Mouse (Mus musculus) liver (tissue): ENCODE data around the gene Naa40.
A peak's percentile ranks its signal among the peaks of the same experiment; 100 is the strongest.

ENCODE experiments used
- DNase-seq: peaks from one replicate; pipeline ENCODE4 v3.0.0-alpha.2; 2020; ENCODE audit warnings: mixed read lengths

The Naa40 gene

GRCm38 (mm10) chr19:7264766-7265331 lies 23.9 kb upstream of the Naa40 start:
- DNase-seq: no peak

GRCm38 (mm10) chr19:7264088-7264765 lies 23.2 kb upstream of the Naa40 start:
- DNase-seq: peak; percentile 85

- DNase-seq: no peak
Observed at GRCm38 (mm10) chr19:7262592-7262991, 21.6 kb upstream of the Naa40 start.

- no peak for DNase-seq
Observed at GRCm38 (mm10) chr19:7261964-7262363, 21.0 kb upstream of the Naa40 start.

- DNase-seq: no peak
Observed at GRCm38 (mm10) chr19:7261476-7261875, 20.5 kb upstream of the Naa40 start.

- DNase-seq: no peak
Observed at GRCm38 (mm10) chr19:7257881-7258280, 16.9 kb upstream of the Naa40 start.

- DNase-seq: peak; percentile 19
Observed at GRCm38 (mm10) chr19:7246021-7246420, 5.0 kb upstream of the Naa40 start.

- peak; percentile 32 for DNase-seq
Observed at GRCm38 (mm10) chr19:7240291-7240690, 692 bp downstream of the Naa40 start.

- no peak for DNase-seq
Observed at GRCm38 (mm10) chr19:7239574-7239973, 1.4 kb downstream of the Naa40 start.

- DNase-seq: no peak
Observed at GRCm38 (mm10) chr19:7236742-7237141, 4.2 kb downstream of the Naa40 start.

GRCm38 (mm10) chr19:7236011-7236410 lies 5.0 kb downstream of the Naa40 start:
- DNase-seq: no peak

GRCm38 (mm10) chr19:7235461-7235860 lies 5.5 kb downstream of the Naa40 start:
- no peak for DNase-seq

- peak; percentile 64 for DNase-seq
Observed at GRCm38 (mm10) chr19:7234537-7235221, 6.3 kb downstream of the Naa40 start.

GRCm38 (mm10) chr19:7226511-7226914 lies 14.5 kb downstream of the Naa40 start:
- DNase-seq: peak; percentile 15

GRCm38 (mm10) chr19:7225096-7225690 lies 15.8 kb downstream of the Naa40 start:
- no peak for DNase-seq

- no peak for DNase-seq
Observed at GRCm38 (mm10) chr19:7224253-7224652, 16.7 kb downstream of the Naa40 start.

GRCm38 (mm10) chr19:7223488-7223887 lies 17.5 kb downstream of the Naa40 start:
- no peak for DNase-seq

- no peak for DNase-seq
Observed at GRCm38 (mm10) chr19:7222196-7222595, 18.8 kb downstream of the Naa40 start.

- DNase-seq: no peak
Observed at GRCm38 (mm10) chr19:7218753-7219152, 22.2 kb downstream of the Naa40 start.

- DNase-seq: peak; percentile 11
Observed at GRCm38 (mm10) chr19:7217926-7218267, 23.1 kb downstream of the Naa40 start.

- DNase-seq: peak; percentile 95
Observed at GRCm38 (mm10) chr19:7217162-7217925, 23.6 kb downstream of the Naa40 start, which contains the start of gene Cox8a. Gene Cox8a, minus strand, starts transcription at chr19:7217616.

- no peak for DNase-seq
Observed at GRCm38 (mm10) chr19:7214484-7214883, 26.5 kb downstream of the Naa40 start.

- no peak for DNase-seq
Observed at GRCm38 (mm10) chr19:7213010-7213409, 28.0 kb downstream of the Naa40 start.
